Mouse (Mus musculus) stomach, embryonic 16.5 days (tissue): ENCODE measurements around the gene Mob3a. TPM values are rescaled to one million over a fixed set of nuclear protein-coding genes. Genes with fewer than 3 reads are reported as not detected.
A peak's percentile ranks its signal among the peaks of the same experiment; 100 is the strongest.

ENCODE experiments used
- ATAC-seq: fragments of 200-750 bp; cut with Nextera tagmentation; 2 replicates; pipeline ENCODE4 v1.8.0; 2017; ENCODE audit warnings: moderate number of reproducible peaks, moderate TSS enrichment; ENCODE audit not compliant: insufficient read depth, low FRiP score
- H3K27ac ChIP-seq: fragments of 300-500 bp; sonication (generic); 2 replicates; pipeline ENCODE4 v1.5.1; 2014; ENCODE audit warnings: low read length
- H3K27me3 ChIP-seq: fragments of 300-500 bp; sonication (generic); 2 replicates; pipeline ENCODE4 v1.6.1; 2014; ENCODE audit warnings: low read length, control low read depth, mixed read lengths; ENCODE audit not compliant: control insufficient read depth, insufficient read depth
- H3K36me3 ChIP-seq: fragments of 300-500 bp; sonication (generic); 2 replicates; pipeline ENCODE4 v1.6.1; 2014; ENCODE audit warnings: low read length; ENCODE audit not compliant: control insufficient read depth, insufficient read depth
- H3K4me1 ChIP-seq: fragments of 300-500 bp; sonication (generic); 2 replicates; pipeline ENCODE4 v1.6.1; 2014; ENCODE audit warnings: low read length, control low read depth, mixed read lengths; ENCODE audit not compliant: control insufficient read depth, insufficient read depth
- H3K4me2 ChIP-seq: fragments of 300-500 bp; sonication (generic); 2 replicates; pipeline ENCODE4 v1.6.1; 2014; ENCODE audit warnings: low read depth, low read length, mixed read lengths
- H3K4me3 ChIP-seq: fragments of 300-500 bp; sonication (generic); replicated peaks from 2 replicates; pipeline ENCODE4 v1.5.1; 2014; ENCODE audit warnings: mild to moderate bottlenecking, low read length
- H3K9ac ChIP-seq: fragments of 300-500 bp; sonication (generic); 2 replicates; pipeline ENCODE4 v1.6.1; 2014; ENCODE audit warnings: low read length
- H3K9me3 ChIP-seq: fragments of 300-500 bp; sonication (generic); replicated peaks from 2 replicates; pipeline ENCODE4 v1.6.1; 2016; ENCODE audit warnings: low read length, control low read depth; ENCODE audit not compliant: control insufficient read depth
- WGBS: fragments of 180-500 bp; shearing (Covaris S2); extraction: QIAGEN DNeasy Blood & Tissue Kit; methylation state at CpG from one replicate; pipeline ENCODE4 v1.1.7; 2014; 5-methylcytosine and 5-hydroxymethylcytosine counted together
- polyA plus RNA-seq: library from polyadenylated mRNA; unstranded; fragments of >200 nt; fragmentation: Nextera tagmentation; extraction: Ambion mirVana; gene quantifications from 2 replicates; pipeline ENCODE4 v1.2.1, GENCODE M21; 2015

Mob3a gene
- polyA plus RNA-seq, 1 experiment from 2014 or later = 51.6 TPM

- H3K4me3 ChIP-seq = peak overlapping the region; percentile 98
- H3K4me1 ChIP-seq = peaks cover 58% of the 10 kb centered on the region
- H3K9me3 ChIP-seq = no peaks in the 10 kb centered on the region
- under 1% methylated on average over 74 of the region's 78 CpGs for WGBS
- H3K9ac ChIP-seq = peak overlapping the region; percentile 98
- peak overlapping the region; percentile 90 for H3K4me2 ChIP-seq
- ATAC-seq = peak; percentile 93
- H3K27me3 ChIP-seq = no peaks in the 10 kb centered on the region
- peaks cover 3% of the 10 kb centered on the region; the same call in 1 of the 2 replicates for H3K36me3 ChIP-seq
- peak overlapping the region; percentile 100 for H3K27ac ChIP-seq
Observed at GRCm38 (mm10) chr10:80676198-80676928, 25.4 kb downstream of the Mob3a start.

DNA sequence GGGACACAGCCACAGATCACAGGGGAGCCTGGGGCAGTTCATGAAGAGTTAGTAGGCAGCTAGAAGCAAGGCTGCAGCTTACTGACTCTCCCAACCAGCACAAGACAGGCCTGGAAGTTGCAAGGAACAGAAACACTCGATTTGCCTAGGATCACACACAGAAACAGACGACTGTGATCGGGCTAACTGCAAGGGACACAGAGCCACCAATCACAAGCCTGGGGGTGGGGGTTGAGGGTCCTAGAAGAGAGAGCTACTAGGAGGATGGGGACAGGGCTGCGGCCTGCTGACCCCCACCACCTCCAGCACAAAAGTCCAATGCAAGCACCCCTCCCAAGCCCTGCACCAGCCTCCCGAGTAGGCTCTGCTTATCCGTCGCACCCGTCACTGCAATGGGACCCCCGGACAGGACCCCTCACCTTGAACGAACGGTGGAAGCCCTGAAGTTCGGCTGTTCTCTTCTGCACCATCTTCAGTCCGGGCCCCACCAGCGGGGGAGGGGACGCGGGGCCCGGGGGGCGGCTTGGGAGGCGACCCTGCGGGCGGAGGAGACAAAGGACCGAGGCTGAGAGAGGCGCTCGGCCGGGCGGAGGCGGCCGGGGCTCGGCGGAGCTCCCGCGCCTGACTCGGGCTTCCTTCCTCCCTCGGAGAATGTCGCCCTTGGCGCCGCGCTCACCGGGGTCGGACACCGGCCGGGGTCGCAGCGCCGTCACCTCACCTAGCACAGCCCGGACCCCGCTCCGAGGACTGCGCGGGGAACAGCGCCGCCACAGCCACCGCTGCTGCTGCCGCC, 26.2 kb downstream of the Mob3a start:
- H3K4me1 ChIP-seq = peaks cover 58% of the 10 kb centered on the region

GRCm38 (mm10) chr10:80674851-80675404, 26.8 kb downstream of the Mob3a start:
- WGBS = 9% methylated on average over 6 of the region's 6 CpGs
- Histone ChIP-seq H3K9ac (peak overlapping the region; percentile 98), H3K27me3 (no peaks in the 10 kb centered on the region), H3K4me2 (peak overlapping the region; percentile 77), H3K27ac (peak overlapping the region; percentile 84), H3K4me1 (peaks cover 62% of the 10 kb centered on the region), H3K36me3 (peaks cover 13% of the 10 kb centered on the region), H3K9me3 (no peaks in the 10 kb centered on the region), H3K4me3 (peak overlapping the region; percentile 98)
- no peak for ATAC-seq

More for the DNA sequence above, 26.2 kb downstream of the Mob3a start:
- 0 out of 2 replicates have a peak, but pooled peaks have one; percentile 0 for ATAC-seq
- Histone ChIP-seq H3K9ac (peak overlapping the region; percentile 98), H3K36me3 (peaks cover 9% of the 10 kb centered on the region), H3K4me2 (peak overlapping the region; percentile 77), H3K27me3 (no peaks in the 10 kb centered on the region), H3K9me3 (no peaks in the 10 kb centered on the region), H3K4me3 (peak overlapping the region; percentile 98), H3K27ac (peak overlapping the region; percentile 84)
- under 1% methylated on average over 29 of the region's 54 CpGs for WGBS

GRCm38 (mm10) chr10:80674161-80674711, 27.5 kb downstream of the Mob3a start:
- no peaks in the 10 kb centered on the region for H3K27me3 ChIP-seq
- peak overlapping the region; percentile 77 for H3K4me2 ChIP-seq
- peak overlapping the region; percentile 98 for H3K9ac ChIP-seq
- ATAC-seq = no peak
- WGBS = 52% methylated on average over 5 of the region's 5 CpGs
- peak overlapping the region; percentile 98 for H3K4me3 ChIP-seq
- H3K36me3 ChIP-seq = peaks cover 20% of the 10 kb centered on the region
- peaks cover 57% of the 10 kb centered on the region for H3K4me1 ChIP-seq
- no peaks in the 10 kb centered on the region for H3K9me3 ChIP-seq
- H3K27ac ChIP-seq = peak overlapping the region; percentile 84; the same call in 1 of the 2 replicates

GRCm38 (mm10) chr10:80673690-80674089, 28.1 kb downstream of the Mob3a start:
- WGBS = 73% methylated on average over 3 of the region's 3 CpGs
- ATAC-seq = no peak
- Histone ChIP-seq H3K27me3 (no peaks in the 10 kb centered on the region), H3K27ac (peak overlapping the region; percentile 62; the same call in 1 of the 2 replicates), H3K4me3 (peak overlapping the region; percentile 98), H3K9ac (peak overlapping the region; percentile 98), H3K4me1 (peaks cover 57% of the 10 kb centered on the region), H3K36me3 (peaks cover 23% of the 10 kb centered on the region), H3K4me2 (peak overlapping the region; percentile 77), H3K9me3 (no peaks in the 10 kb centered on the region)

DNA sequence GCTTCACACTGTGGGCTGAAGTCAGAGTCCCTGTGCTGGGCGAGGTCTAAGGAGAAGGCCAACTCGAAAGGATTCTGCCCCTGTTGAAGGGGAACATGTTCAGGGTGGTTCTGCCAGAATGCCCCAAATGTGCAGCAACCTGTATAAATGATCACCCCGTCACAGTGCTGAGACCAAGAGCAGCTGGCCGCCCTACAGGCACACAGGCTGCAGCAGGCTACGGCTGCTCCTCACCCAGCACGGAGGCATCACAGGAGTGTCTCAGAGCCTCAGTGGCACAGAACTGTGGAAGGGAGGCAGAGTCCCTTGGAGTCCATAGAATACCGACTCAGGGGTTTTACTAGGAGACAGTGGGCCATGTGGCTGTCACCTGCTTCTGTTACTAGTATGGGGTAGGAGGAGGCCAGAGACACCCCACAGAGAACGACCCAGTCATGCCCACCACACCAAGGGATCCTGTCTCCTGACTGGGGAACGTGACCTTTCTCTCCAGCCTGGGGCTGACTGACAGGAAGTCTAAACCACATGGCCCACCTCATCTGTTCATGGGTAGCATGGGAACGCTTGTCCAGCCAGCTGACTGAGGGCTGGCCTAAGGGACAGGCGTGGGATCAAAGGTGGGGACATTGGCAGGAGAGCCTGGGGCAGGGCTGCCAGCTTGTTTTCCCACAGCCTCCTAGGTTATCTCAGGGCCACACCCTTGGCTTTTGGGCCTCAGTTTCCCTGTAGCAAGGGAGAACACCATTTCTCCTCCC, 29.7 kb downstream of the Mob3a start:
- WGBS = 78% methylated on average over 11 of the region's 11 CpGs
- H3K27ac ChIP-seq = no peak overlapping the region
- no peak overlapping the region for H3K9ac ChIP-seq
- H3K27me3 ChIP-seq = no peaks in the 10 kb centered on the region
- no peak for ATAC-seq
- peaks cover 28% of the 10 kb centered on the region for H3K36me3 ChIP-seq
- no peak overlapping the region for H3K4me2 ChIP-seq
- H3K4me3 ChIP-seq = no peak overlapping the region
- H3K9me3 ChIP-seq = no peaks in the 10 kb centered on the region
- H3K4me1 ChIP-seq = peaks cover 41% of the 10 kb centered on the region

DNA sequence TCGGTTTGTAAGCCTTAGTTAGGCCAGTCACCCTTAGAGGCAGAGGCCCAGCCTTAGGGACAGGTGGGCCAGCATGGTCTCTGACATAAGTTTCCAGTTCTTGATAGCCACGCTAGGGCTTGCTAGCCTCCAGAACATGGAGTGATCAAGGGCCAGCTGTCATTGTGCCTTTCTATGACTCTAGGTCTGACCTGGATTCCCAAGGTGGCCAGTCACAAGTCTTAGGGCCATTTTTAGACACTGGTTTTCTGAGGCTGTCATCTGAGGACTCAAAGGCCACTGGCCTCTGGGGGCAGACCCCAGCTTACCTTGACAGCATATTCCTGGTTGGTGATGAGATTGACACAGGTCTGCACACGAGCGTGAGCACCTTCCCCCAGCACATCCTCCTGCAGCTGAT, 30.5 kb downstream of the Mob3a start:
- Histone ChIP-seq H3K36me3 (peaks cover 35% of the 10 kb centered on the region), H3K9ac (no peak overlapping the region), H3K4me2 (no peak overlapping the region), H3K27me3 (no peaks in the 10 kb centered on the region), H3K4me1 (peaks cover 44% of the 10 kb centered on the region), H3K4me3 (no peak overlapping the region), H3K27ac (no peak overlapping the region), H3K9me3 (no peaks in the 10 kb centered on the region)
- no peak for ATAC-seq
- WGBS = 88% methylated on average over 4 of the region's 4 CpGs

GRCm38 (mm10) chr10:80670531-80670930, 31.2 kb downstream of the Mob3a start:
- Histone ChIP-seq H3K27ac (no peak overlapping the region), H3K4me3 (no peak overlapping the region), H3K4me1 (peaks cover 51% of the 10 kb centered on the region), H3K9ac (no peak overlapping the region), H3K4me2 (no peak overlapping the region), H3K36me3 (peaks cover 36% of the 10 kb centered on the region), H3K27me3 (no peaks in the 10 kb centered on the region), H3K9me3 (no peaks in the 10 kb centered on the region)
- ATAC-seq = no peak
- 91% methylated on average over 2 of the region's 2 CpGs for WGBS
